Mouse (Mus musculus): ENCODE measurements around the gene Cdh26. TPM values are rescaled to one million over a fixed set of nuclear protein-coding genes. Genes with fewer than 3 reads are reported as not detected.

Cdh26 gene
- polyA plus RNA-seq, 1 experiment from 2014 or later: 0.16 TPM

DNA sequence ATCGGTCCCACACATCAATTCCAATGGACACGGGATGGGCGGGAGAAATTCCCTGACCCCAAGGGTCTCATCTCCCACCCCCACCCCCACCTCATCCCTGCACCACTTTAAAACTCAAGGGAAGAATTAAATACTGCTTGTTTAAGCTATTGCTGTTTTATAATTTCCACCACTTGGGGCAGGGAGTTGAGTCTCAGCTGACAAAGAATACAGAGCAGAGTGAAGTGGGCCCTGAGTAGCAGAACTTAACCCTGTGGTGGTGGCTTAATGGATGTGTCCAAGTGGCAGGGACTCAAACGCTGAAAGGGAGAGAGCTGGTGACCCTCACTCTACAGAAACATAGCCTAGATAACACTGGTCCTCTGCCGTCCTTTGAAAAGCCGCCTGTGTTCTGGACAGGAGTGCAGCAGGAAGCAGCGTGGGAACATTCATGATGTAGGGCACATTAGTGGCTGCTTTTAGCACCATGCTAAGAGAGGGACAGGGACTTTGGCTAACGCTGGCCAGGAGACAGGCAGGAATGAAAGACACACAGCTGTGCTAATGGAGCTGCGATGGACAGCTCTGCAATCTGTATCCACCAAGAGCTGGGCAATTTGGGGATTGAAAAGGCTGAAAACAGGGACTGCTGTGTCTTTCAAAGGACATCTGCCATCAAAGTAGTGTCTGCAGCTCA is 60.1 kb downstream of the Cdh26 start:
- peaks cover 5% of the 10 kb centered on the region; the same call in 1 of the 2 replicates for H3K9me3 ChIP-seq
- no peak for ATAC-seq (ENCODE audit: low FRiP score)
- H3K9ac ChIP-seq: 0 out of 2 replicates have a peak overlapping the region, but pooled peaks have one; percentile 19
- 67% methylated on average over 9 of the region's 9 CpGs for WGBS
- no peak overlapping the region for H3K27ac ChIP-seq
- H3K4me2 ChIP-seq: no peak overlapping the region
- H3K4me3 ChIP-seq: no peak overlapping the region
- peaks cover 17% of the 10 kb centered on the region; the same call in 1 of the 2 replicates for H3K4me1 ChIP-seq (replicated peaks)
- H3K27me3 ChIP-seq: no peaks in the 10 kb centered on the region
- H3K36me3 ChIP-seq: no peaks in the 10 kb centered on the region

DNA sequence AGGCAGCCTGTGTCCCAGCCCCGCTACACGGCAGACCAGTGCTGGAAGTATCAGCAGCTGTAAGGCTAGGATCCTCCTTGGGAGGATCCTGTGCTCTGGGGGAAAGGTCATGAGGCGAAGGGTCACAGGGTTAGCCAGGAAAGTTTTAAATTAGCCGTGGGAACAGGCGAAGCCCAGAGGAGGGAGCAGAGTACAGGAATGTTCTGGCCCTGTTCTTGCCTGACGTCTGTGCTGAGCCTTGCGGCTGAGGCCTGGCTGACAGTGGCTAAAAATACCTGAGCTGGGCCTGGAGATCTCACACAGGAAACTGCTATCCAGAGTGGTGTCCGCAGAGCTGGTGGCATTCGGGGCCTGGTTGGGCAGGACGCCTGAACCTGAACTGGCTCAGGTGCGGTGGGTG is 63.7 kb downstream of the Cdh26 start:
- Histone ChIP-seq H3K27me3 (no peaks in the 10 kb centered on the region), H3K4me2 (no peak overlapping the region), H3K36me3 (no peaks in the 10 kb centered on the region), H3K27ac (no peak overlapping the region), H3K9me3 (no peaks in the 10 kb centered on the region), H3K4me1 (replicated peaks) (peaks cover 21% of the 10 kb centered on the region; the same call in 1 of the 2 replicates), H3K9ac (no peak overlapping the region), H3K4me3 (no peak overlapping the region)
- WGBS: 77% methylated on average over 11 of the region's 11 CpGs
- ATAC-seq (ENCODE audit: low FRiP score): no peak

DNA sequence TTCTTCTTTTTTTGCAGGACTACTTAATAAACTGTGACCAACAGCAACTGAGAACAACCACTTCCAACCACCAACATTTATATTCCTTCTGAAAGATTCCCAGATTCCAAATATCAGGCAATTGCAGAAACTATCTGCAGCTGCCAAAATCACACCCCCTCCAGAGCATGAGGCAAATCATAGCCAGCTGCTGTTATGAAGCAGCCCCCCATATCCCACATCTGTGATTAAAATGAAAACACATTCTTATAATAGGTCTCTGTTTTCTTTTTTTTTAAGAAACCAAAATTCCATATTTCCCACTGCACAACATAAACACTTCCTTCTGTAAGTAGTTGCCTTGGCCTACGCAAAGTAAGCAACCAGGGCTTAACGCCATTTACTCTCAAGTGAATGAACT is 65.5 kb downstream of the Cdh26 start:
- 91% methylated on average over 2 of the region's 2 CpGs for WGBS
- ATAC-seq (ENCODE audit: low FRiP score): no peak
- no peaks in the 10 kb centered on the region for H3K36me3 ChIP-seq
- no peak overlapping the region for H3K9ac ChIP-seq
- H3K4me3 ChIP-seq: no peak overlapping the region
- H3K27ac ChIP-seq: no peak overlapping the region
- no peak overlapping the region for H3K4me2 ChIP-seq
- no peaks in the 10 kb centered on the region for H3K27me3 ChIP-seq
- no peaks in the 10 kb centered on the region for H3K9me3 ChIP-seq
- H3K4me1 ChIP-seq (replicated peaks): peaks cover 16% of the 10 kb centered on the region; the same call in 1 of the 2 replicates

DNA sequence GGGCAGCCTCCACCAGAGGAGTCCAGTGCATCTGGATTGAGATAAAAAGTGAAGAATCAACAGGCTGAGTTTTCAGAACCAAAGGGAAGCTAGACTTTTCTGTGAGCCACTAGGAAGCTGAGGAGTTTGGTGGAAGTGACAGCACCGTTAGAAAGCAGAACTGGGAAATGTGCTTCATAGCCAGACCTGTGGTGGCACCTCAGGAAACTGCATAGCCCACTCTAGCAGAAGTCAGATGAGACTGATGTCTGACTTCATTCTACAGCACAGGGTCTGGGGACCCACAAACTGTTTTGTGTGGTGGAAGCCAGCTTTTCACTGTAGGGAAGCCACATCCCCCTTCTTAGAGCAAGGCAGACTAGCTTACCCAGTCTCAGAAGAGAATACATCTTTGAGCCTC is 67.6 kb downstream of the Cdh26 start:
- Histone ChIP-seq H3K9ac (no peak overlapping the region), H3K27ac (no peak overlapping the region), H3K27me3 (no peaks in the 10 kb centered on the region), H3K4me2 (no peak overlapping the region), H3K4me1 (replicated peaks) (peaks cover 9% of the 10 kb centered on the region; the same call in 1 of the 2 replicates), H3K36me3 (no peaks in the 10 kb centered on the region), H3K4me3 (no peak overlapping the region), H3K9me3 (no peaks in the 10 kb centered on the region)
- ATAC-seq (ENCODE audit: low FRiP score): no peak
- WGBS: 89% methylated on average over 1 of the region's 1 CpGs

DNA sequence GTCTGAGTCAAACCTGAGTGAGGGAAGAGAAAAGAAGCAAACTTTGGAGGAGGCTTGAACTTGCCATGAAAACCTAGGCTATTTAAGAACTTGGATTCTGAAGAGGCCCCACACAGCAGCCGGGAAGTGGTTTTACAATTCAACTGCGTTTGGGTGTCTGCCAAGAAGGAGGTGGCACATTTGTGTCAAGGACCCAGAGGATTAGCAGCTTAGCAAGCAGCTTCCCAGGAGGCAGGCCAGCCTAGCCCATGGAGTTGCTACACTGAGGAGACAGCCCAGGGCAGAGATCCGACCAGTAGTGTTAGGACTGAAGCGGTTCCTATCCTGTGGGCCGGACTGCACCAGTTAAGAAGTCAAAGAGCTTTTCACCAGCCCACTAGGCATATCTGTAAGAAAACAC is 68.1 kb downstream of the Cdh26 start:
- no peaks in the 10 kb centered on the region for H3K36me3 ChIP-seq

DNA sequence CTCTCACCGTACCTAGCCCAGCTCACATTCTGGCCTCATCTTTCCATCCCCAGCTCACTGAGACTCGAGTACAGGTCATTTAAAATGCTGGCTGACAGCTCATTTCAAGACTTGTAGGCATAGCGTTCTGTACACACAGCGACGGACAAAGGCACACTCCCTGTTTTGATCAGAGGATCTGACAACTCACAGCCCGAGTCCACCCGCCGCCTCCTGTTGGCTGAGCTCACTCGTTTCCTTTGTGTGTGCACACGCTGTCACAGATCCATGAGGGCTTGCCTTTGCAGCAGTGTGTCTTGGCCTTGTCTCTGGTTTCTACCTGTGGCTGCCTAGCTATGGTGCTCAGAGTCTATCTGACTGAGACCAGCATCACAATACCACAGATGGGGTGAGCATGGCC is 72.1 kb downstream of the Cdh26 start:
- WGBS: 64% methylated on average over 10 of the region's 10 CpGs
- Histone ChIP-seq H3K36me3 (no peaks in the 10 kb centered on the region), H3K4me2 (no peak overlapping the region), H3K4me3 (no peak overlapping the region), H3K27me3 (no peaks in the 10 kb centered on the region), H3K27ac (no peak overlapping the region), H3K9me3 (no peaks in the 10 kb centered on the region), H3K4me1 (replicated peaks) (0 out of 2 replicates have a peak, but pooled peaks cover 4% of the 10 kb centered on the region), H3K9ac (no peak overlapping the region)
- ATAC-seq (ENCODE audit: low FRiP score): no peak

More for the DNA sequence above, 68.1 kb downstream of the Cdh26 start:
- Histone ChIP-seq H3K9me3 (no peaks in the 10 kb centered on the region), H3K4me3 (no peak overlapping the region), H3K27ac (no peak overlapping the region), H3K4me2 (no peak overlapping the region), H3K4me1 (replicated peaks) (peaks cover 9% of the 10 kb centered on the region; the same call in 1 of the 2 replicates), H3K27me3 (no peaks in the 10 kb centered on the region), H3K9ac (no peak overlapping the region)
- 69% methylated on average over 5 of the region's 5 CpGs for WGBS
- ATAC-seq (ENCODE audit: low FRiP score): no peak

DNA sequence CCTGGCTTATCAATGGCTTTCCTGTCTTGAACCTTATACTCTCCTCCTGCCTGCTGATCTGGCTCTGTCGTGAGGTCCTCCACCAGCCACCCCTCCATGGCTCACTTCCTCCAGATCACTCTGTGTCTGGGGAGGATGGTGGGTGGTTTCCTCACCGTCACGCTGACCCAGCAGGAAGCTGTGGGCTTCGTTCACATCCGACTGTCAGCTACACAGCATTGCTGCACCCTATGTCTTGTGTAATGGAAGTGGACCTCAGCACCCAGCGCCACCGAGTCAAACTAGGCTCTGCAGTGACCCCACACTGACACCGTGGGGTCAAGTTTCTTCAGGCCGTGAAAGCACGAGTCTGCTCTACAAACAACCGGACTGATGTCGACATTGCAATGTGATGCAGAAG is 75.7 kb downstream of the Cdh26 start:
- H3K4me1 ChIP-seq (replicated peaks): 0 out of 2 replicates have a peak, but pooled peaks cover 3% of the 10 kb centered on the region
- no peak overlapping the region for H3K4me3 ChIP-seq
- no peak for ATAC-seq (ENCODE audit: low FRiP score)
- no peaks in the 10 kb centered on the region for H3K9me3 ChIP-seq
- H3K27ac ChIP-seq: no peak overlapping the region
- H3K27me3 ChIP-seq: 0 out of 2 replicates have a peak, but pooled peaks cover 7% of the 10 kb centered on the region
- no peaks in the 10 kb centered on the region for H3K36me3 ChIP-seq
- no peak overlapping the region for H3K9ac ChIP-seq
- 73% methylated on average over 12 of the region's 12 CpGs for WGBS
- no peak overlapping the region for H3K4me2 ChIP-seq

DNA sequence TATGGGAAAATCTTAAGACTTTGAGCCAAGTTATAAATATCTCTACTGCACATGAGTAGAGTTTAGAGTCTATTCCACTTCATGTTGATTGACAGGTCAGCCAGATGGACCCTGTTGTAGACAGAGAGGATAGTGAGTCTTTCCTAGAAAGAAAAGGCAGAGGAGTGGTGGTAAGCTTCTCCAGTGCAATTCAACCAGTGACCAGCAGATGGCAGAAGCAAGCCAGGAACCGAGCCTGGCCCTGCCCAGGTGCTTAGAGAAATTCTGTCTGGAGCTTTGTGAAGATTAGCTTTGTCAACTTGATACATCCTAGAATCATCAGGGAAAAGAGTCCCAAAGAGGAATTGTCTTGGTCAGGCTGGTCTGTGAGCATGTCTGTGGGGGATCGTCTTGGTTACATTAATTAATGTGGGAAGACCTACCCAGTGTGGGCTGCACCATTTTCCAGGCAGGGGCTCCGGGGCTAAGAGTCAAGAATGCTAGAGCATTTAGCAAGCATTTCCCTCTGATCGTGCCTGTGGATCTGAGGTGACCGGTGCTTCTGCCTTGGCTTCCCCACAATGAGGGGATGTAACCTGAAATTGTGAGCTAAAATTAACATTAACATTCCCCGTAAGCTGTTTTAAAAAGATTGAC is 77.2 kb downstream of the Cdh26 start:
- Histone ChIP-seq H3K27ac (no peak overlapping the region), H3K9ac (no peak overlapping the region), H3K4me2 (no peak overlapping the region), H3K9me3 (no peaks in the 10 kb centered on the region), H3K27me3 (0 out of 2 replicates have a peak, but pooled peaks cover 7% of the 10 kb centered on the region), H3K4me3 (no peak overlapping the region), H3K36me3 (no peaks in the 10 kb centered on the region), H3K4me1 (replicated peaks) (0 out of 2 replicates have a peak, but pooled peaks cover 3% of the 10 kb centered on the region)
- peak; percentile 57 for ATAC-seq (ENCODE audit: low FRiP score)
- 47% methylated on average over 6 of the region's 6 CpGs for WGBS

DNA sequence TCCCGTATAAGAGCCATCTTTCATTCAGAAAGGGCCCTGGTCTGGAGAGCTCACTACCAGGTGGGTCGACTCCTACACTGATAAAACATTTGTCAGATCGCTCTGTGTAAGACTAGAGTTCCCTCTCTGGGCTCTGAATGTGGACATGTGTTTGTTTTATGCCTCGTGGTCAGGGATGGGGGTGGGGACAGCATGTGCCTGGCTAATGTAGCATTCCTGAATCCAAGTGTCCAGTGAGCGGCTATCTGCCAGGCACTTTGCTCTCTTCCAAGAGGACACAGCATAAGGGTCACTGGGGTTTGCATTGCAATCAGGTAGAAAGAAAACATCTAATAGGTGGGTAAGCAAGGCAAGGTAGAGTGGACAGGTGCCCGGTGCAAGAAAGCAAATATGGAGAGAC is 77.9 kb downstream of the Cdh26 start:
- H3K4me3 ChIP-seq: no peak overlapping the region
- no peak overlapping the region for H3K4me2 ChIP-seq
- H3K27ac ChIP-seq: no peak overlapping the region
- no peaks in the 10 kb centered on the region for H3K9me3 ChIP-seq
- H3K4me1 ChIP-seq (replicated peaks): 0 out of 2 replicates have a peak, but pooled peaks cover 3% of the 10 kb centered on the region
- H3K9ac ChIP-seq: no peak overlapping the region
- ATAC-seq (ENCODE audit: low FRiP score): no peak
- 78% methylated on average over 6 of the region's 6 CpGs for WGBS
- no peaks in the 10 kb centered on the region for H3K36me3 ChIP-seq
- H3K27me3 ChIP-seq: 0 out of 2 replicates have a peak, but pooled peaks cover 7% of the 10 kb centered on the region

DNA sequence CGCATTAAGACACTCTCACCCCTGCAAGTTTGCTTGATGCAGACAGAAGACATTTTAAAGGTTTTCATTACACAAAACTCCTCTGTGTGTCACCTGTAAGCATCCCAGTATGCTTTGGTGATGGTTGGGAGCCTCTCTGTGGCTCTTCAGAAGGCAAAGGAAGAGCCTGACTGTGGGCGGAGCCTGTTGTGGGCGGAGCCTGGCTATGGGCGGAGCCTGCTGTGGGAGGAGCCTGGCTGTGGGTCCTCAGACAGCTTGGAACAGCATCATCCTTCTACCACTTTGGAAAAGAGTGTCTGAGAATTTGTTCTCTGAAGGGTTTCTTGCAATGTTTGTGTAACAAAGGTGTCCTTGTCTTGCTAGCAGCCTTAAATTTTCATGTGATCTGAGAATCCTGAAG is 82.7 kb downstream of the Cdh26 start:
- no peak overlapping the region for H3K4me3 ChIP-seq
- no peaks in the 10 kb centered on the region for H3K36me3 ChIP-seq
- 81% methylated on average over 4 of the region's 4 CpGs for WGBS
- no peak for ATAC-seq (ENCODE audit: low FRiP score)
- H3K4me2 ChIP-seq: no peak overlapping the region
- H3K9me3 ChIP-seq: no peaks in the 10 kb centered on the region
- no peak overlapping the region for H3K9ac ChIP-seq
- no peak overlapping the region for H3K27ac ChIP-seq
- H3K27me3 ChIP-seq: 0 out of 2 replicates have a peak, but pooled peaks cover 7% of the 10 kb centered on the region
- peaks cover 11% of the 10 kb centered on the region for H3K4me1 ChIP-seq (replicated peaks)

DNA sequence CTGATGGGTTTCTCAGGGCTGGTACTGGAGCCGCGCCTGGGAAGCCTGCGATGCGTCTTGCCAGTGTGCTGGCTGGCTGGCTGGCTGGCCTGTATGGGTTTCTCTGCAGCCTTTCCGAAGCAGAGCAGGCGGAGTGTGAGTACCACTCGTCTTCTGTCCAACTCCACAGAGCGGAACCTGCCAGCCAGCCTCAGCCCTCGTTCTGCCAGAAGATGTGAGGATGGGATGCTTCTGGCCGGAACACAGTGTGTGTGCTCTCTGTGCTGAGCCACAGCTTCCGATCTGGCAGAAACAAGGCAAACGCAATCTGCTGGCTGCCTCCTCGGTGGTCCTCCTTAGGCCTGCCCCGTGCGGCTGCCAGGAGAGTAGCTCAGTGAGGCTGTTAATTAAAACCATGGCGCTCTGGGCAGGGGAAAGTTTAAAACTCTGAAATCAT is 83.3 kb downstream of the Cdh26 start:
- Histone ChIP-seq H3K4me3 (no peak overlapping the region), H3K4me1 (replicated peaks) (peaks cover 11% of the 10 kb centered on the region), H3K9ac (no peak overlapping the region), H3K9me3 (no peaks in the 10 kb centered on the region), H3K36me3 (no peaks in the 10 kb centered on the region), H3K27me3 (0 out of 2 replicates have a peak, but pooled peaks cover 2% of the 10 kb centered on the region), H3K4me2 (no peak overlapping the region), H3K27ac (peak overlapping the region; percentile 46; the same call in 1 of the 2 replicates)
- 63% methylated on average over 16 of the region's 16 CpGs for WGBS
- ATAC-seq (ENCODE audit: low FRiP score): peak; percentile 62; the same call in 1 of the 2 replicates

DNA sequence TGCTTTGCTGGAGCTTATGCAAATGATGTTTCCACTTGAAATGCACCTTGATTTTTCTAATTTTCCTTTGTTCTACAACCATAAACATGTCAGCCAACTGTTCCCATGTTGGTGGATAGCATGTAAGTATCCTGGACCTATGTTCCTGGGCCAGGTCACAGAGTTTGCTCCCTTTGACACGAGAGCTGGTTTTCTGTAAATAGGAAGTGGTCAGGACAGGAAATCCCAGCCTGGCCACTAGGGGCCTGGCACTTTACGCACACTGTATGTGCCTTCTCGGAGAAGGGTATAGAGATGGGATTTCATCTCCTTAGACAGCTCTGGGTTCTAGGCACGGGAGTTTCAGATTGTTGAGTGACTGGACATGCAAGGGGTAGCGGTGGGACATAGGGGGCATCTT is 86.1 kb downstream of the Cdh26 start:
- no peaks in the 10 kb centered on the region for H3K36me3 ChIP-seq
- WGBS: 86% methylated on average over 5 of the region's 5 CpGs
- H3K27ac ChIP-seq: no peak overlapping the region
- H3K27me3 ChIP-seq: no peaks in the 10 kb centered on the region
- no peak for ATAC-seq (ENCODE audit: low FRiP score)
- H3K4me2 ChIP-seq: no peak overlapping the region
- H3K4me1 ChIP-seq (replicated peaks): peaks cover 11% of the 10 kb centered on the region
- H3K9me3 ChIP-seq: no peaks in the 10 kb centered on the region
- no peak overlapping the region for H3K9ac ChIP-seq
- no peak overlapping the region for H3K4me3 ChIP-seq
